In the genomic region with DNA sequence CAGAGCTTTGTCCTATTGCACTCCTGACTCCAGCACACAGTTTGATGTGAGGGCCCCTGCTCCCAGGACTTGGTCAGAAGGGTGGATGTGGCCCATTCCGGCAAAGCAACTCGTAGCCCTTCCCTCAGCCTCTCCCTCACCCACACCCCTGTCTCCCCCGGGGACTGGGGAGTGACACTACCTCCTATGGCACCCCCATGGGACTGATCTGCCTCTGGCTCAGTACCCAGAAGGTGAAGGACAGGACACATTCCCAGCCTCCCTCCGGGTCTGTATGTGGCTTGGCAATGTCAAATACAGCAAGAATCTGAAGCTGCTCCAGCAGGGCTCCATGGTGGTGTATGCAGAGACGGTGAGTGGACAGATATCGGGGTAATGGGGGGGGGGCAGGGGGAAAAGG, we compare ENCODE assay signal across 16 mouse cellular contexts. TPM values are rescaled to one million over a fixed set of nuclear protein-coding genes. Genes with fewer than 3 reads are reported as not detected.
"Had no signal": no experiment of that assay in that cellular context is flagged by ENCODE, and none has a peak within 500 bp of the region (broad histone marks: within the 10 kb centered on the region; RNA-seq: fewer than 3 reads in every experiment).

No protein-coding gene starts in this region.

- DNase-seq: kidney, adult 8-10 months; kidney, postnatal 10 days; layer of hippocampus, adult 9-11 months; liver; lung, adult 18-20 months; lung, postnatal 10 days; lung, postnatal 36 days; right cerebral cortex, adult 18-20 months; right cerebral cortex, postnatal 14 days; right cerebral cortex, postnatal 4 days; thymus, postnatal 36 days had no signal

RNA-seq across cellular contexts. Expression of gene Fer1l5, which starts 32.4 kb away (rescaled TPM):
- total RNA-seq: layer of hippocampus, adult 2 months; layer of hippocampus, postnatal 25 days; left cerebral cortex, adult 18-20 months; left cerebral cortex, postnatal 25 days had no signal
- polyA plus RNA-seq: large intestine, adult 2 months had no signal
